8 mouse cellular contexts compared by ENCODE assay signal in the genomic region with DNA sequence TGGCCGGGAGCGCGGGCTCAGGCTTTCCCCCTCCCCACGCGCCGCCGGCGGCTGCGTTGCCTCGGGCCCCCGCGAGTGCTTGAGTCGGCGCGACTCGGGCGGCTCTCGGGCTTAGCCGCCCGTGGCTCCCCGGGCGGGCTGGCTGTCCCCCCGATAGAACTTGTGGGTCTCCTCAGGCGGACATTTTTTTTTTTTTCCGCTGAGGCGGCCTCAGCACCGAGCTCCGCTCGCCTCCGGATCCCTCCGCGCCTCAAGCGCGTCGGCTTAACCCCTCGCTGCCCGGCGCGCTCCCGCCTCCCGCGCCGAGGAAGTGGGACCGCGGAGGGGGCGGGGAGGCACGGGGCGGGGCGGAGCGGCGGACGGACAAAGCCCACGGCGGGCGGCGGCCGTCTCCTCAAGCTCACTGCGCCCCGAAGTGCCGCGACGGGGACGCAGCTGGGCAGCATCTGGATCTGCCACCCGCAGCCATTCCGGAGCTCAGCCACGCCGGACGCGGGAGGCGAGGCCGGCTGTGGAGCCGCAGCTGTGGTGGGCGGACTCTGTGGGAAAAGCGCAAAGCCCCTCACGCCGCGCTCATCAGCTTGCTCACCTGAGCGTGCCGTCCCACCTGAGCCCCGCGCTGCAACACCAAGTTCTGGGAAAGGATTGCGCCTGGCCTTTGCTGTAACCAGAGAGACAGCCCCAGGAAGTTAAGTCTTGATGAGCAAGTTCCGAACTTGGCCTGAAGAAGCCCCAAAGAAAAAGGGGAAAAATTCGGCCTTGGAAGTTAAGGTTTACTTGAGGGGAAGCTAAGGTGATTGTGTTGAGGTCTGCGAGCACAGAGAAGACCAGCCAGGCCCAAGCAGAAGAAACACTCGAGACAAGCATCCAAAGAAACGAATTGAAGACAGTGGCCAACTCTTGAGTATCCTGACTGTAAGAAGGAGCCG. TPM values are rescaled to one million over a fixed set of nuclear protein-coding genes. Genes with fewer than 3 reads are reported as not detected.
DNase-seq lines count a peak whose midpoint lies in the region; ATAC-seq lines count a peak whose summit lies in the region.

A gene (minus strand): TSS at position 250 of the 929 bp plus-strand sequence.

- peak within 1 kb of the TSS; percentile 83 for H3K4me2 ChIP-seq in intestine, embryonic 16.5 days (ENCODE audit: low read depth, low read length)
- peak within 1 kb of the TSS; percentile 80 for H3K4me2 ChIP-seq in midbrain, embryonic 11.5 days

- 2% methylated on average over 88 of the region's 88 CpGs for WGBS in embryonic facial prominence, embryonic 10.5 days
- 1% methylated on average over 86 of the region's 88 CpGs for WGBS in intestine, embryonic 16.5 days
- WGBS in midbrain, embryonic 11.5 days: 2% methylated on average over 81 of the region's 88 CpGs

- H3K27me3 ChIP-seq in embryonic facial prominence, embryonic 10.5 days (replicated peaks; ENCODE audit: low read depth, poor library complexity, severe bottlenecking): peaks cover 10% of the 10 kb centered on the region; the same call in 1 of the 2 replicates
- H3K27me3 ChIP-seq in intestine, embryonic 16.5 days (replicated peaks; ENCODE audit: control insufficient read depth, insufficient read depth, low read length): no peaks in the 10 kb centered on the region
- no peaks in the 10 kb centered on the region for H3K27me3 ChIP-seq in midbrain, embryonic 11.5 days (ENCODE audit: control insufficient read depth, insufficient read depth, low read length)

- intact Hi-C loops in left cerebral cortex, postnatal 4 days (cut with DNase I): no loop called here

- peak within 1 kb of the TSS; percentile 97 for H3K4me3 ChIP-seq in embryonic facial prominence, embryonic 10.5 days
- H3K4me3 ChIP-seq in intestine, embryonic 16.5 days (ENCODE audit: low read length): peak within 1 kb of the TSS; percentile 98
- peak within 1 kb of the TSS; percentile 99 for H3K4me3 ChIP-seq in midbrain, embryonic 11.5 days (ENCODE audit: low read depth, low read length)

- ATAC-seq in intestine, embryonic 16.5 days: peak; percentile 88
- peak; percentile 87 for ATAC-seq in midbrain, embryonic 11.5 days (ENCODE audit: low FRiP score)

- H3K4me1 ChIP-seq in embryonic facial prominence, embryonic 10.5 days: peaks cover 27% of the 10 kb centered on the region
- H3K4me1 ChIP-seq in intestine, embryonic 16.5 days (ENCODE audit: control insufficient read depth, insufficient read depth, low read length): peaks cover 7% of the 10 kb centered on the region
- peaks cover 18% of the 10 kb centered on the region for H3K4me1 ChIP-seq in midbrain, embryonic 11.5 days (ENCODE audit: control insufficient read depth, insufficient read depth, low read length)

- H3K36me3 ChIP-seq in embryonic facial prominence, embryonic 10.5 days (replicated peaks): peaks cover 19% of the 10 kb centered on the region
- H3K36me3 ChIP-seq in intestine, embryonic 16.5 days (ENCODE audit: control insufficient read depth, insufficient read depth, low read length): no peaks in the 10 kb centered on the region
- no peaks in the 10 kb centered on the region for H3K36me3 ChIP-seq in midbrain, embryonic 11.5 days (ENCODE audit: control insufficient read depth, insufficient read depth, low read length)

- peak; percentile 85 for DNase-seq in layer of hippocampus, adult 11-12 months (ENCODE audit: low spot score)
- DNase-seq in layer of hippocampus, adult 9-10 months (ENCODE audit: low spot score): no peak
- peak; percentile 93 for DNase-seq in embryonic facial prominence, embryonic 10.5 days (ENCODE audit: low spot score)
- DNase-seq in gonadal fat pad, adult 2 months (ENCODE audit: low read depth): no peak
- DNase-seq in left cerebral cortex, postnatal 4 days: peak; percentile 87
- DNase-seq in midbrain, embryonic 11.5 days (ENCODE audit: low spot score, missing footprints): peak; percentile 99
- peak; percentile 82 for DNase-seq in right cerebral cortex, postnatal 4 days

- H3K9ac ChIP-seq in intestine, embryonic 16.5 days (ENCODE audit: low read depth, low read length): peak within 1 kb of the TSS; percentile 100
- H3K9ac ChIP-seq in midbrain, embryonic 11.5 days (ENCODE audit: low read length): peak within 1 kb of the TSS; percentile 100

- H3K9me3 ChIP-seq in embryonic facial prominence, embryonic 10.5 days: no peaks in the 10 kb centered on the region
- H3K9me3 ChIP-seq in intestine, embryonic 16.5 days (ENCODE audit: control insufficient read depth, low read length): no peaks in the 10 kb centered on the region
- no peaks in the 10 kb centered on the region for H3K9me3 ChIP-seq in midbrain, embryonic 11.5 days (ENCODE audit: control insufficient read depth, low read length)

- peak within 1 kb of the TSS; percentile 100 for H3K27ac ChIP-seq in embryonic facial prominence, embryonic 10.5 days (replicated peaks)
- H3K27ac ChIP-seq in intestine, embryonic 16.5 days (ENCODE audit: low read length): peak within 1 kb of the TSS; percentile 97
- peak within 1 kb of the TSS; percentile 97 for H3K27ac ChIP-seq in midbrain, embryonic 11.5 days (ENCODE audit: low read depth, low read length)

RNA-seq across cellular contexts. Expression of the gene that starts here (rescaled TPM):
- polyA plus RNA-seq in embryonic facial prominence, embryonic 10.5 days (2016; fragmentation: Nextera tagmentation; extraction: Ambion mirVana): 160 and 169 TPM in 2 replicates
- 70.9 and 95.0 TPM in 2 replicates for polyA plus RNA-seq in gonadal fat pad, adult 2 months (2012; rRNA removed)
- polyA plus RNA-seq in intestine, embryonic 16.5 days (2015; fragmentation: Nextera tagmentation; extraction: Ambion mirVana): 23.9 and 26.0 TPM in 2 replicates
- 10 to 100 TPM; 59.3 to 59.6 TPM for total RNA-seq in left cerebral cortex, postnatal 4 days (2021)
- 211 and 233 TPM in 2 replicates for polyA plus RNA-seq in midbrain, embryonic 11.5 days (2014; fragmentation: Nextera tagmentation; extraction: Ambion mirVana)

Comparison
In these comparisons a context has a peak if more than half of its experiments do, and no peak if none do; other contexts are left out.
1. DNase-seq: peak in layer of hippocampus, adult 11-12 months (single experiment), embryonic facial prominence, embryonic 10.5 days (single experiment), left cerebral cortex, postnatal 4 days (single experiment), midbrain, embryonic 11.5 days (single experiment) and right cerebral cortex, postnatal 4 days (single experiment); none in layer of hippocampus, adult 9-10 months (single experiment) and gonadal fat pad, adult 2 months (single experiment).
2. Peak in every context shown above with its lines, with median percentiles within 50 percentile points of each other: H3K27ac ChIP-seq and H3K4me3 ChIP-seq.